In the genomic region with DNA sequence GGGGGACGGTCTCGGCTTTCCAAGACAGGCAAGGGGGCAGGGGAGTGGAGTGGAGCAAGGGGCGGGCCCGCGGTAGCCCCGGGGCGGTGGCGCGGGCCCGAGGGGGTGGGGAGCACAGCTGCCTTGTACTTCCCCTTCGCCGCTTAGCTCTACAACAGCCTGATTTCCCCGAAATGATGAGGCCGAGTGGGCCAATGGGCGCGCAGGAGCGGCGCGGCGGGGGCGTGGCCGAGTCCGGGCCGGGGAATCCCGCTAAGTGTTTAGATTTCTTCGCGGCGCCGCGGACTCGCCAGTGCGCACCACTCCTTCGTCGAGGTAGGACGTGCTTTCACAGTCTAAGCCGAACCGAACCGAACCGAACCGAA, we compare ENCODE assay signal across 8 mouse cellular contexts. TPM values are rescaled to one million over a fixed set of nuclear protein-coding genes. Genes with fewer than 3 reads are reported as not detected.
DNase-seq lines count a peak whose midpoint lies in the region; ATAC-seq and TF ChIP-seq lines count a peak whose summit lies in the region.

TSS of gene Irf1 (plus strand) at position 255 of the 365 bp plus-strand sequence.

- peak within 1 kb of the TSS; percentile 79 for H3K4me2 ChIP-seq in embryonic facial prominence, embryonic 13.5 days
- H3K4me2 ChIP-seq in limb, embryonic 11.5 days (ENCODE audit: low read depth, severe bottlenecking): peak within 1 kb of the TSS; percentile 85
- H3K4me2 ChIP-seq in midbrain, embryonic 13.5 days (replicated peaks): peak within 1 kb of the TSS; percentile 99

- H3K9me3 ChIP-seq in embryonic facial prominence, embryonic 13.5 days: no peaks in the 10 kb centered on the region
- no peaks in the 10 kb centered on the region for H3K9me3 ChIP-seq in limb, embryonic 11.5 days (ENCODE audit: control insufficient read depth, low read length)
- H3K9me3 ChIP-seq in midbrain, embryonic 13.5 days: no peaks in the 10 kb centered on the region

- H3K4me1 ChIP-seq in embryonic facial prominence, embryonic 13.5 days: peaks cover 10% of the 10 kb centered on the region
- no peaks in the 10 kb centered on the region for H3K4me1 ChIP-seq in kidney, adult 2 months (ENCODE audit: control insufficient read depth, insufficient read depth, low read length)
- no peaks in the 10 kb centered on the region for H3K4me1 ChIP-seq in limb, embryonic 11.5 days (ENCODE audit: control insufficient read depth, insufficient read depth, low read length)
- H3K4me1 ChIP-seq in midbrain, embryonic 13.5 days (replicated peaks): peaks cover 5% of the 10 kb centered on the region; the same call in 1 of the 2 replicates

- peak; percentile 70 for TF ChIP-seq POLR2A in kidney, adult 2 months (IDR thresholded peaks at IDR 0.05; ENCODE audit: low read depth, low read length)

- H3K4me3 ChIP-seq in embryonic facial prominence, embryonic 13.5 days: peak within 1 kb of the TSS; percentile 75
- peak within 1 kb of the TSS; percentile 77 for H3K4me3 ChIP-seq in kidney, adult 2 months (ENCODE audit: insufficient read depth, low read depth, low read length)
- H3K4me3 ChIP-seq in limb, embryonic 11.5 days (ENCODE audit: low read depth, low read length): peak within 1 kb of the TSS; percentile 69
- H3K4me3 ChIP-seq in midbrain, embryonic 13.5 days (replicated peaks): peak within 1 kb of the TSS; percentile 68

- ATAC-seq in embryonic facial prominence, embryonic 13.5 days (ENCODE audit: insufficient number of reproducible peaks, insufficient read depth, low FRiP score, low TSS enrichment, low read depth): peak; percentile 85
- ATAC-seq in limb, embryonic 11.5 days (ENCODE audit: insufficient number of reproducible peaks, low FRiP score, low TSS enrichment, low read depth): peak; percentile 87
- peak; percentile 93 for ATAC-seq in midbrain, embryonic 13.5 days

- H3K27me3 ChIP-seq in embryonic facial prominence, embryonic 13.5 days: peaks cover 5% of the 10 kb centered on the region
- H3K27me3 ChIP-seq in kidney, adult 2 months (replicated peaks; ENCODE audit: control insufficient read depth, insufficient read depth, low read length): no peaks in the 10 kb centered on the region
- no peaks in the 10 kb centered on the region for H3K27me3 ChIP-seq in limb, embryonic 11.5 days (ENCODE audit: control insufficient read depth, insufficient read depth, low read length)
- peaks cover 42% of the 10 kb centered on the region for H3K27me3 ChIP-seq in midbrain, embryonic 13.5 days

- no peak for TF ChIP-seq CTCF in kidney, adult 2 months (conservative IDR thresholded peaks at IDR 0.05; ENCODE audit: insufficient read depth, insufficient read length, low read depth, low read length)

- H3K27ac ChIP-seq in embryonic facial prominence, embryonic 13.5 days: peak within 1 kb of the TSS; percentile 76
- peak within 1 kb of the TSS; percentile 88 for H3K27ac ChIP-seq in kidney, adult 2 months (ENCODE audit: insufficient read depth, low read depth, low read length)
- 0 out of 2 replicates have a peak within 1 kb of the TSS, but pooled peaks have one; percentile 22 for H3K27ac ChIP-seq in limb, embryonic 11.5 days (replicated peaks; ENCODE audit: low read depth, low read length)
- no peak within 1 kb of the TSS; the same call in 1 of the 2 replicates for H3K27ac ChIP-seq in midbrain, embryonic 13.5 days

- H3K9ac ChIP-seq in embryonic facial prominence, embryonic 13.5 days: peak within 1 kb of the TSS; percentile 80
- H3K9ac ChIP-seq in limb, embryonic 11.5 days (ENCODE audit: low read length): peak within 1 kb of the TSS; percentile 64
- peak within 1 kb of the TSS; percentile 65 for H3K9ac ChIP-seq in midbrain, embryonic 13.5 days (replicated peaks)

- H3K36me3 ChIP-seq in embryonic facial prominence, embryonic 13.5 days: no peaks in the 10 kb centered on the region
- H3K36me3 ChIP-seq in kidney, adult 2 months (ENCODE audit: control insufficient read depth, insufficient read depth, low read length): no peaks in the 10 kb centered on the region
- H3K36me3 ChIP-seq in limb, embryonic 11.5 days (ENCODE audit: control insufficient read depth, insufficient read depth, low read length): peaks cover 5% of the 10 kb centered on the region; the same call in 1 of the 2 replicates
- no peaks in the 10 kb centered on the region for H3K36me3 ChIP-seq in midbrain, embryonic 13.5 days

- WGBS in embryonic facial prominence, embryonic 13.5 days: under 1% methylated on average over 40 of the region's 40 CpGs
- WGBS in kidney, adult 2 months: under 1% methylated on average over 40 of the region's 40 CpGs
- under 1% methylated on average over 40 of the region's 40 CpGs for WGBS in limb, embryonic 11.5 days
- WGBS in midbrain, embryonic 13.5 days: under 1% methylated on average over 38 of the region's 40 CpGs

- DNase-seq in 3T3-L1 (ENCODE audit: low read depth, low spot score): peak; percentile 88
- peak; percentile 97 to 98 for DNase-seq in adrenal gland, postnatal 36 days
- peak; percentile 95 to 98 for DNase-seq in heart, adult 18-20 months
- DNase-seq in kidney, adult 2 months: peak; percentile 97
- DNase-seq in limb, embryonic 11.5 days (ENCODE audit: low spot score): peak; percentile 89
- peak; percentile 80 for DNase-seq in spleen, adult 12 weeks (ENCODE audit: low spot score)

RNA-seq across cellular contexts. Expression of gene Irf1, which starts in this region (rescaled TPM):
- 10 to 100 TPM; 24.3 to 26.0 TPM for total RNA-seq in adrenal gland, postnatal 36 days (2021)
- polyA plus RNA-seq in embryonic facial prominence, embryonic 13.5 days (2015; fragmentation: Nextera tagmentation; extraction: Ambion mirVana): 8.6 and 9.5 TPM in 2 replicates
- total RNA-seq in heart, adult 18-20 months (2021): 10 to 100 TPM; 18.7 to 23.9 TPM
- polyA plus RNA-seq in kidney, adult 2 months (2012; rRNA removed): 31.5 and 35.5 TPM in 2 replicates
- polyA plus RNA-seq in limb, embryonic 11.5 days (2014; fragmentation: Nextera tagmentation; extraction: Ambion mirVana): 8.0 and 8.9 TPM in 2 replicates
- 1.5 and 2.0 TPM in 2 replicates for polyA plus RNA-seq in midbrain, embryonic 13.5 days (2015; fragmentation: Nextera tagmentation; extraction: Ambion mirVana)
